Mouse (Mus musculus) ES-E14 (cell line): Measurements from ENCODE around the gene Osgin1. TPM values are rescaled to one million over a fixed set of nuclear protein-coding genes. Genes with fewer than 3 reads are reported as not detected.

ENCODE experiments used
- DNase-seq: peaks from one replicate; pipeline ENCODE4 v3.0.0-alpha.2; 2013; ENCODE audit warnings: low read depth, low spot score
- H3K27ac ChIP-seq: 2 replicates; pipeline ENCODE4 v1.5.1; 2012; ENCODE audit warnings: low read depth, mild to moderate bottlenecking, low read length, moderate library complexity, mixed read lengths; ENCODE audit not compliant: poor library complexity, insufficient read depth, severe bottlenecking
- H3K36me3 ChIP-seq: 2 replicates; pipeline ENCODE4 v1.6.1; 2012; ENCODE audit warnings: mild to moderate bottlenecking, low read length, moderate library complexity, mixed read lengths; ENCODE audit not compliant: control insufficient read depth, poor library complexity, insufficient read depth, severe bottlenecking
- H3K4me1 ChIP-seq, 2 experiments: fragments of 150-350 bp in 1 of 2; sonication (generic) in 1 of 2; 2 replicates each; pipeline ENCODE4 v1.6.1; 2012; ENCODE audit warnings: low read length in 2 of 2, mild to moderate bottlenecking in 1 of 2, mixed read lengths in 1 of 2; ENCODE audit not compliant: control insufficient read depth in 2 of 2, insufficient read depth in 2 of 2, poor library complexity in 1 of 2
- H3K4me3 ChIP-seq, 2 experiments: fragments of 150-350 bp in 1 of 2; sonication (generic) in 1 of 2; 2 replicates each; pipeline ENCODE4 v1.5.1; 2012; ENCODE audit warnings: low read length in 2 of 2, low read depth in 1 of 2, mild to moderate bottlenecking in 1 of 2, mixed read lengths in 1 of 2; ENCODE audit not compliant: insufficient read depth in 1 of 2, poor library complexity in 1 of 2, severe bottlenecking in 1 of 2
- H3K9ac ChIP-seq: 2 replicates; pipeline ENCODE4 v1.6.1; 2012; ENCODE audit warnings: low read depth, mild to moderate bottlenecking, low read length, mixed read lengths; ENCODE audit not compliant: poor library complexity, insufficient read depth, severe bottlenecking
- H3K9me3 ChIP-seq: fragments of 150-350 bp; sonication (generic); 2 replicates; pipeline ENCODE4 v1.6.1; 2012; ENCODE audit warnings: low read depth, mild to moderate bottlenecking, low read length; ENCODE audit not compliant: control insufficient read depth, insufficient read depth
- CHD2 ChIP-seq: IDR thresholded peaks from 2 replicates; pipeline ENCODE4 v1.6.1; 2014; ENCODE audit warnings: mild to moderate bottlenecking, low read depth, low read length, inconsistent platforms
- HCFC1 ChIP-seq: IDR thresholded peaks from 2 replicates; pipeline ENCODE4 v1.6.1; 2012; ENCODE audit warnings: low read length, inconsistent platforms, borderline replicate concordance; ENCODE audit not compliant: insufficient read depth
- MAFK ChIP-seq: IDR thresholded peaks from 2 replicates; pipeline ENCODE4 v1.6.1; 2014; ENCODE audit warnings: mild to moderate bottlenecking, low read depth, low read length, inconsistent platforms; ENCODE audit not compliant: insufficient read depth
- ZC3H11A ChIP-seq: IDR thresholded peaks from 2 replicates; pipeline ENCODE4 v1.6.1; 2012; ENCODE audit warnings: low read depth, mild to moderate bottlenecking, inconsistent platforms, low read length, borderline replicate concordance
- ZNF384 ChIP-seq: IDR thresholded peaks from 2 replicates; pipeline ENCODE4 v1.6.1; 2012; ENCODE audit warnings: low read depth, low read length, inconsistent platforms
- in situ Hi-C, 2 experiments: fragments of 600-800 bp; cut with MboI; formaldehyde crosslinking; loops; one replicate each; pipeline ENCODE4 v1.15.1; 2025; ENCODE audit warnings: low sequenced_read_pairs in 2 of 2, inconsistent platforms in 1 of 2; ENCODE audit not compliant: unreplicated experiment in 2 of 2
- total RNA-seq: library from RNA; depleted of rRNA; stranded (reverse); fragments of 300-350 nt; gene quantifications from 2 replicates; pipeline ENCODE4 v1.2.3, GENCODE M21; 2012

Osgin1 gene
- total RNA-seq, 1 experiment = 0.36 TPM

DNA sequence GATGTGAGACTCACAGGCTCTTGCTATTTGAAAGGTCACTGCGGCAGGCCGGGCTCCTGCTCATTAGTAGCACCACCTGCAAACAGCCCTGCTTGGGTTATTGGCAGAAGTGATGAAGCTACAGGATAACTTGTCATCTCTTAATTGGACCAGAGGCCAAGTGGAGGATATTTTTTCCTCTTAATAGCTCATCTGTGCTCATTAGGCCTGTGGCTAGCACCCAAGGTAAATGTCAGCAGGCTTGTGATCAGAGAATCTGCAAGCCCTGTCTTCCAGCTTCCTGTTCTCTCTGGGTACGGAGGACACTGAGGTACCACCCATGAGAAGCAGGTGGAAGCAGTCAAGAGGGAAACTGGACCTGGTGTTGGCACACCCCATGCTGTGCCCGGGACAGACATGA is 17.2 kb downstream of the Osgin1 start:
- no peak for TF ChIP-seq ZC3H11A
- TF ChIP-seq CHD2 = no peak
- no peak for TF ChIP-seq MAFK
- no peak for TF ChIP-seq ZNF384
- TF ChIP-seq HCFC1 = no peak
- DNase-seq = no peak
- Histone ChIP-seq H3K36me3 (no peaks in the 10 kb centered on the region), H3K9ac (no peak overlapping the region), H3K4me3 (no peak overlapping the region), H3K4me1 (peaks cover 0 to 2% of the 10 kb centered on the region in 2 experiments; a peak in 1 of 4 replicates), H3K27ac (no peak overlapping the region), H3K9me3 (no peaks in the 10 kb centered on the region)
- in situ Hi-C loops = loop anchor here in 1 of 2 experiments (5.0 kb wide), 1 partner anchor 61 kb away; no protein-coding TSS in a partner anchor

DNA sequence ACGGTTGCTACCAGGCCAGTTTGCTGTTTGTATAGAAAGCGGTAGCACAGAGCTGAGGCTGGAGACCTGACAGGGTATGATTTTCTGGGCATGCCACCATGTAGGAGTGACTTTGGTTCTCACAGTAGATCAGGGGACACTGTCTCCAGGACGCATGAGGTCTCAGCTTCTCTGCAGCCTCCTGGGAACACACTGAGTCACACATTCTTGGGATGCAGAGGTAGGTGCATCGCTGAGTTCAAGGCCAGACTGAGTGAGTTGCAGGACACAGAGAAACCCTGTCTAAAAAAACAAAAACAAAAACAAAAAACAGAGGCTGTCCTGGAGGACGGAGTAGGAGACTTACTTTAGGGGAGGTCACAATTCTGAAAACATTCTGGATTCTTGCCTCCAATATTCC is 19.0 kb downstream of the Osgin1 start:
- Histone ChIP-seq H3K36me3 (no peaks in the 10 kb centered on the region), H3K27ac (no peak overlapping the region), H3K9ac (no peak overlapping the region), H3K4me3 (no peak overlapping the region), H3K9me3 (no peaks in the 10 kb centered on the region), H3K4me1 (peaks cover 0 to 2% of the 10 kb centered on the region in 2 experiments; a peak in 1 of 4 replicates)
- in situ Hi-C loops = loop anchor here in 1 of 2 experiments (5.0 kb wide), 1 partner anchor 59 kb away; no protein-coding TSS in a partner anchor
- no peak for DNase-seq
- no peak for TF ChIP-seq MAFK
- no peak for TF ChIP-seq ZC3H11A
- no peak for TF ChIP-seq HCFC1
- TF ChIP-seq ZNF384 = no peak
- no peak for TF ChIP-seq CHD2

DNA sequence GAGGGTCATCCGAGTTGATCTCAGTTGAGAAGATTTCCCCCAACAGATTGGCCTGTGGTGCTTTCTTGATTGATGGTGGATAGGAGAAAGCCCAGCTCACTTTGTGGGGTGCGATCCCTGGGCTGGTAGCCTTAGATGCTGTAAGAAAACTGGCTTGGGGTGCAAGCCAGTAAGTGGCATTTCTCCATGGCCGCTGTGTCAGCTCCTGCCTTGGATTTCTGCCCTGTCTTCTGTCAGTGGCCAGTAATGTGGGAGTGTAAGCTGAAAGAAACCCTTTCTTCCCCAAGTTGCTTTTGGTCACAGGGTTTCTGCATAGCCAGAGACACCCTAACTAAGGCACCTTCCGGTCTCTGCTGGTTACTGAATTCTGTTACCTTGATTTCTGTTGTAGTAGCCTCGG is 22.1 kb downstream of the Osgin1 start:
- H3K9ac ChIP-seq = no peak overlapping the region
- no peaks in the 10 kb centered on the region for H3K36me3 ChIP-seq
- no peak overlapping the region for H3K27ac ChIP-seq
- in situ Hi-C loops = no loop called here
- no peak for DNase-seq
- H3K4me3 ChIP-seq = no peak overlapping the region
- no peak for TF ChIP-seq MAFK
- TF ChIP-seq ZC3H11A = no peak
- TF ChIP-seq CHD2 = no peak
- no peak for TF ChIP-seq HCFC1
- no peak for TF ChIP-seq ZNF384
- no peaks in the 10 kb centered on the region for H3K4me1 ChIP-seq
- H3K9me3 ChIP-seq = no peaks in the 10 kb centered on the region

DNA sequence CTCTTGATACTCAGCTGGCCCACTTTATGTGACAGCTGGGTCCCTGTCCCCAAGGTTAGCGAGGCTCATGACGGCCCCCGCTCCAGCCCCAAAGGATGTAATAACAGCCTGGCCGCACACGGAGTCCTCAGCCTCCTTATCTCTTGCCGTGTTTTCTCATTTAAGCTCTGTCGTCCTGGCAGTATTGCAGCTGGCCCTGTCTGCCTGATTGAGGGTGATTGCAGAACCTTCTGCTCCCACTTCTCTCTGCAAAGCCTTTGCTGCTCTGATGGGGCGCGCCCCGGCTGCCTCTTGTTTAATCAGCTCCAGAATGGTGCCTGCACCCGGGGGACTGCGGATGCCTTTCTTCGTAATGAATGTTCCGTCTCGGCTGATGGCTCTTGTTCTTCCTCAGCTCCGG is 25.8 kb downstream of the Osgin1 start:
- no peak overlapping the region for H3K27ac ChIP-seq
- H3K9ac ChIP-seq = no peak overlapping the region

More for the DNA sequence above, 25.8 kb downstream of the Osgin1 start:
- Histone ChIP-seq H3K9me3 (no peaks in the 10 kb centered on the region), H3K4me3 (no peak overlapping the region), H3K36me3 (no peaks in the 10 kb centered on the region), H3K4me1 (peaks cover 0 to 2% of the 10 kb centered on the region in 2 experiments; a peak in 1 of 4 replicates)
- no peak for TF ChIP-seq CHD2
- no peak for TF ChIP-seq HCFC1
- no peak for TF ChIP-seq ZC3H11A
- TF ChIP-seq ZNF384 = no peak
- TF ChIP-seq MAFK = no peak
- DNase-seq = no peak
- in situ Hi-C loops = no loop called here
